Mouse (Mus musculus) limb, embryonic 14.5 days (tissue): ENCODE measurements around the gene Prtn3. TPM values are rescaled to one million over a fixed set of nuclear protein-coding genes. Genes with fewer than 3 reads are reported as not detected.

Source experiments
- ATAC-seq: fragments of 200-750 bp; cut with Nextera tagmentation; 2 replicates; pipeline ENCODE4 v1.8.0; 2017; ENCODE audit warnings: low read depth, moderate number of reproducible peaks, moderate TSS enrichment; ENCODE audit not compliant: low FRiP score
- DNase-seq: peaks from one replicate; pipeline ENCODE4 v3.0.0-alpha.2; 2015; ENCODE audit warnings: low spot score
- H3K27ac ChIP-seq: fragments of 300-500 bp; sonication (generic); replicated peaks from 2 replicates; pipeline ENCODE4 v1.5.1; 2014; ENCODE audit warnings: low read depth, mild to moderate bottlenecking, low read length, moderate library complexity, mixed read lengths
- H3K27me3 ChIP-seq: fragments of 300-500 bp; sonication (generic); 2 replicates; pipeline ENCODE4 v1.6.1; 2014; ENCODE audit warnings: low read length, mixed read lengths; ENCODE audit not compliant: control insufficient read depth, insufficient read depth
- H3K36me3 ChIP-seq: fragments of 300-500 bp; sonication (generic); 2 replicates; pipeline ENCODE4 v1.6.1; 2014; ENCODE audit warnings: mild to moderate bottlenecking, low read length, moderate library complexity, mixed read lengths; ENCODE audit not compliant: control insufficient read depth, insufficient read depth
- H3K4me1 ChIP-seq: fragments of 300-500 bp; sonication (generic); 2 replicates; pipeline ENCODE4 v1.6.1; 2014; ENCODE audit warnings: antibody characterized with exemption, low read length, mixed read lengths; ENCODE audit not compliant: control insufficient read depth, insufficient read depth
- H3K4me2 ChIP-seq: fragments of 300-500 bp; sonication (generic); replicated peaks from 2 replicates; pipeline ENCODE4 v1.6.1; 2014; ENCODE audit warnings: low read depth, mild to moderate bottlenecking, low read length, moderate library complexity; ENCODE audit not compliant: severe bottlenecking
- H3K4me3 ChIP-seq: fragments of 300-500 bp; sonication (generic); replicated peaks from 2 replicates; pipeline ENCODE4 v1.5.1; 2014; ENCODE audit warnings: low read length
- H3K9ac ChIP-seq: fragments of 300-500 bp; sonication (generic); 2 replicates; pipeline ENCODE4 v1.6.1; 2014; ENCODE audit warnings: mild to moderate bottlenecking, low read depth, low read length, moderate library complexity; ENCODE audit not compliant: severe bottlenecking
- H3K9me3 ChIP-seq: fragments of 300-500 bp; sonication (generic); 2 replicates; pipeline ENCODE4 v1.6.1; 2016; ENCODE audit warnings: low read length; ENCODE audit not compliant: control insufficient read depth
- POLR2A ChIP-seq: fragments of 200-500 bp; IDR thresholded peaks from 2 replicates; pipeline ENCODE4 v1.8.0; 2012; ENCODE audit warnings: inconsistent platforms, mild to moderate bottlenecking, moderate library complexity, borderline replicate concordance; ENCODE audit not compliant: insufficient read depth, insufficient read length; ENCODE audit errors: extremely low read depth
- WGBS: fragments of 180-500 bp; shearing (Covaris S2); extraction: QIAGEN DNeasy Blood & Tissue Kit; methylation state at CpG from one replicate; pipeline ENCODE4 v1.1.7; 2014; 5-methylcytosine and 5-hydroxymethylcytosine counted together
- polyA plus RNA-seq, 2 experiments: library from polyadenylated mRNA; depleted of rRNA in 1 of 2; stranded (reverse) in 1 of 2; unstranded in 1 of 2; fragments of >200 nt; fragmentation: Nextera tagmentation in 1 of 2; extraction: Ambion mirVana in 1 of 2; gene quantifications; 2 replicates each; pipeline versions ENCODE4 v1.2.1 to v1.2.3; 2012 to 2014

Gene Prtn3
- polyA plus RNA-seq, 2 experiments: 5.9 to 10.3 TPM

- peaks cover 84% of the 10 kb centered on the region for H3K36me3 ChIP-seq
- no peaks in the 10 kb centered on the region for H3K4me1 ChIP-seq
- no peak overlapping the region for H3K4me2 ChIP-seq
- ATAC-seq (no peak), DNase-seq (no peak)
- H3K9me3 ChIP-seq: no peaks in the 10 kb centered on the region
- 65% methylated on average over 11 of the region's 11 CpGs for WGBS
- no peak overlapping the region for H3K4me3 ChIP-seq
- H3K27ac ChIP-seq: no peak overlapping the region
- H3K27me3 ChIP-seq: no peaks in the 10 kb centered on the region
- no peak overlapping the region for H3K9ac ChIP-seq
- TF ChIP-seq POLR2A: no peak
These were observed 7.7 kb upstream of the Prtn3 start for GRCm38 (mm10) chr10:79866601-79867000.

- Histone ChIP-seq H3K27ac (no peak overlapping the region), H3K4me2 (no peak overlapping the region), H3K9me3 (no peaks in the 10 kb centered on the region), H3K27me3 (no peaks in the 10 kb centered on the region), H3K4me3 (no peak overlapping the region), H3K9ac (no peak overlapping the region), H3K4me1 (peaks cover 16% of the 10 kb centered on the region; the same call in 1 of the 2 replicates), H3K36me3 (peaks cover 36% of the 10 kb centered on the region)
- DNase-seq: no peak
- no peak for ATAC-seq
- TF ChIP-seq POLR2A: no peak
- WGBS: 94% methylated on average over 8 of the region's 8 CpGs
These were observed 2.4 kb upstream of the Prtn3 start for GRCm38 (mm10) chr10:79871845-79872244.

- Histone ChIP-seq H3K9me3 (no peaks in the 10 kb centered on the region), H3K27me3 (no peaks in the 10 kb centered on the region), H3K9ac (peak overlapping the region; percentile 88; the same call in 1 of the 2 replicates), H3K36me3 (peaks cover 29% of the 10 kb centered on the region), H3K4me2 (peak overlapping the region; percentile 72), H3K27ac (no peak overlapping the region), H3K4me3 (peak overlapping the region; percentile 58), H3K4me1 (peaks cover 16% of the 10 kb centered on the region; the same call in 1 of the 2 replicates)
- ATAC-seq (no peak), DNase-seq (no peak)
- TF ChIP-seq POLR2A: no peak
- WGBS: 49% methylated on average over 3 of the region's 3 CpGs
These were observed 1.4 kb upstream of the Prtn3 start for GRCm38 (mm10) chr10:79872862-79873261.

GRCm38 (mm10) chr10:79873313-79873712, 963 bp upstream of the Prtn3 start:
- DNase-seq: no peak
- no peak for ATAC-seq

GRCm38 (mm10) chr10:79873715-79874289, 474 bp upstream of the Prtn3 start:
- Histone ChIP-seq H3K4me3 (peak overlapping the region; percentile 58), H3K27ac (peak overlapping the region; percentile 75), H3K4me1 (peaks cover 16% of the 10 kb centered on the region; the same call in 1 of the 2 replicates), H3K9ac (peak overlapping the region; percentile 88), H3K27me3 (no peaks in the 10 kb centered on the region), H3K9me3 (no peaks in the 10 kb centered on the region), H3K4me2 (peak overlapping the region; percentile 72), H3K36me3 (peaks cover 29% of the 10 kb centered on the region)
- ATAC-seq: no peak; the same call in 1 of the 2 replicates
- no peak for DNase-seq
- under 1% methylated on average over 26 of the region's 26 CpGs for WGBS
- TF ChIP-seq POLR2A: no peak

More at GRCm38 (mm10) chr10:79873313-79873712, 963 bp upstream of the Prtn3 start:
- WGBS: 11% methylated on average over 6 of the region's 6 CpGs
- H3K4me1 ChIP-seq: peaks cover 16% of the 10 kb centered on the region; the same call in 1 of the 2 replicates
- H3K36me3 ChIP-seq: peaks cover 29% of the 10 kb centered on the region
- H3K9ac ChIP-seq: peak overlapping the region; percentile 88
- 0 out of 2 replicates have a peak overlapping the region, but pooled peaks have one; percentile 75 for H3K27ac ChIP-seq
- no peak for TF ChIP-seq POLR2A
- no peaks in the 10 kb centered on the region for H3K9me3 ChIP-seq
- H3K4me2 ChIP-seq: peak overlapping the region; percentile 72
- peak overlapping the region; percentile 58 for H3K4me3 ChIP-seq
- H3K27me3 ChIP-seq: no peaks in the 10 kb centered on the region

- no peak overlapping the region for H3K9ac ChIP-seq
- H3K4me2 ChIP-seq: no peak overlapping the region
- no peak overlapping the region for H3K27ac ChIP-seq
- no peak overlapping the region for H3K4me3 ChIP-seq
- H3K9me3 ChIP-seq: no peaks in the 10 kb centered on the region
- DNase-seq (no peak), ATAC-seq (no peak)
- no peaks in the 10 kb centered on the region for H3K36me3 ChIP-seq
- no peak for TF ChIP-seq POLR2A
- 69% methylated on average over 1 of the region's 1 CpGs for WGBS
- peaks cover 18% of the 10 kb centered on the region; the same call in 1 of the 2 replicates for H3K4me1 ChIP-seq
- no peaks in the 10 kb centered on the region for H3K27me3 ChIP-seq
These were observed 2.9 kb downstream of the Prtn3 start for GRCm38 (mm10) chr10:79877174-79877573.
